Mouse (Mus musculus) forebrain, embryonic 16.5 days (tissue): ENCODE measurements around the gene Atp13a5. TPM values are rescaled to one million over a fixed set of nuclear protein-coding genes. Genes with fewer than 3 reads are reported as not detected.
A peak's percentile ranks its signal among the peaks of the same experiment; 100 is the strongest.

ENCODE experiments used
- ATAC-seq: fragments of 200-750 bp; cut with Nextera tagmentation; 2 replicates; pipeline ENCODE4 v1.8.0; 2017; ENCODE audit warnings: mild to moderate bottlenecking, moderate library complexity
- H3K27ac ChIP-seq: fragments of 300-500 bp; sonication (generic); 2 replicates; pipeline ENCODE4 v1.5.1; 2014; ENCODE audit warnings: low read length, control low read depth
- H3K27me3 ChIP-seq: fragments of 300-500 bp; sonication (generic); replicated peaks from 2 replicates; pipeline ENCODE4 v1.6.1; 2014; ENCODE audit warnings: low read length; ENCODE audit not compliant: control insufficient read depth, insufficient read depth
- H3K36me3 ChIP-seq: fragments of 300-500 bp; sonication (generic); 2 replicates; pipeline ENCODE4 v1.6.1; 2014; ENCODE audit not compliant: control insufficient read depth, insufficient read depth
- H3K4me1 ChIP-seq: fragments of 300-500 bp; sonication (generic); replicated peaks from 2 replicates; pipeline ENCODE4 v1.6.1; 2014; ENCODE audit warnings: low read length; ENCODE audit not compliant: control insufficient read depth, insufficient read depth
- H3K4me2 ChIP-seq: fragments of 300-500 bp; sonication (generic); 2 replicates; pipeline ENCODE4 v1.6.1; 2014; ENCODE audit warnings: mild to moderate bottlenecking, low read length, control low read depth
- H3K4me3 ChIP-seq: fragments of 300-500 bp; sonication (generic); replicated peaks from 2 replicates; pipeline ENCODE4 v1.5.1; 2014; ENCODE audit warnings: mild to moderate bottlenecking, low read length, control low read depth
- H3K9ac ChIP-seq: fragments of 300-500 bp; sonication (generic); replicated peaks from 2 replicates; pipeline ENCODE4 v1.6.1; 2014; ENCODE audit warnings: low read depth, low read length, control low read depth
- H3K9me3 ChIP-seq: fragments of 300-500 bp; sonication (generic); 2 replicates; pipeline ENCODE4 v1.6.1; 2016; ENCODE audit warnings: low read length; ENCODE audit not compliant: control insufficient read depth
- WGBS: fragments of 180-500 bp; shearing (Covaris S2); extraction: QIAGEN DNeasy Blood & Tissue Kit; methylation state at CpG from one replicate; pipeline ENCODE4 v1.1.7; 2014; 5-methylcytosine and 5-hydroxymethylcytosine counted together
- polyA plus RNA-seq: library from polyadenylated mRNA; unstranded; fragments of >200 nt; fragmentation: Nextera tagmentation; extraction: Ambion mirVana; gene quantifications from 2 replicates; pipeline ENCODE4 v1.2.1, GENCODE M21; 2015

Atp13a5 gene
- 1.1 and 2.6 TPM in 2 replicates for polyA plus RNA-seq

DNA sequence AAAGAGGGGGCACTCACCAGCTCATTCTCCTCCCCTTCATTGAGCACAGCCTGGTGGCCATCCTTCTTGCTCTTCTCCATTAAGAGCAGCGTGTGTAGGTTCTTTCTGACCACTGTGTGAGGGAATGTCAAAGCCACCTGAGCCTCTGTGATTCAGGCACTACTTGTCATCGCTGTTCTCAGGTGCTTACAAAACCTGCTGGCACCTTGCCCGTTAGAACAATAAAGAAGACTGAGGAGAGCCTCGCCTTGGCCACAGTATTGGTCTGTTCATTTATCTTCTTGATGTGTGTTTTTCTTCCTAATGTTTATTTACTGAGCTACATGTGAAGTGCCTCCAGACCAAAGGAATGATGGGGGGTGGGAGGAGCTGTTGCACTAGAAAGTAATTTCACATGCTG lies at the start of gene Atp13a5:
Atp13a5 (minus strand) TSS at position 275 of the 400 bp plus-strand sequence.
- H3K4me3 ChIP-seq = no peak within 1 kb of the TSS
- ATAC-seq = no peak
- 80% methylated on average over 4 of the region's 4 CpGs for WGBS
- H3K36me3 ChIP-seq = no peaks in the 10 kb centered on the region
- no peaks in the 10 kb centered on the region for H3K4me1 ChIP-seq
- H3K4me2 ChIP-seq = no peak within 1 kb of the TSS
- H3K9me3 ChIP-seq = no peaks in the 10 kb centered on the region
- no peaks in the 10 kb centered on the region for H3K27me3 ChIP-seq
- H3K27ac ChIP-seq = no peak within 1 kb of the TSS
- no peak within 1 kb of the TSS for H3K9ac ChIP-seq

DNA sequence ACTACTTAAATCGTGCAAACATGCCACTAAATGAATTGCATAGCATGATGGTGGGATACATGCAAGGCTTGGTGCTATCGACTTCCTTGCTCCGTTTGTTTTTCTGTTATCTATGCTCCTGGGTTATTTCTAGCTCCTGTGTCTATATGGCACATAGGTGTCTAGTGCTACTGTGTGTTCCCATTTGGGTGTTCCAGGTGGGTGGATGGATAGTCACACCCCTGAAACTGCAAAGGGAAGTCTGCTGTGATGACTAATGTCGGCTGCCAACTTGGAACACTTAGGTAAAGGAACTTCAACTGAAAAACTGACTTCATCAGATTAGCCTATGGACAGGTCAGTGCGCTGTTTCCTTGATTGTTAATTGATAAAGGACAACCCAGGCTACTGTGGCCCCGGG lies 36.3 kb upstream of the Atp13a5 start:
- no peak overlapping the region for H3K9ac ChIP-seq
- ATAC-seq = no peak
- WGBS = 93% methylated on average over 6 of the region's 6 CpGs

DNA sequence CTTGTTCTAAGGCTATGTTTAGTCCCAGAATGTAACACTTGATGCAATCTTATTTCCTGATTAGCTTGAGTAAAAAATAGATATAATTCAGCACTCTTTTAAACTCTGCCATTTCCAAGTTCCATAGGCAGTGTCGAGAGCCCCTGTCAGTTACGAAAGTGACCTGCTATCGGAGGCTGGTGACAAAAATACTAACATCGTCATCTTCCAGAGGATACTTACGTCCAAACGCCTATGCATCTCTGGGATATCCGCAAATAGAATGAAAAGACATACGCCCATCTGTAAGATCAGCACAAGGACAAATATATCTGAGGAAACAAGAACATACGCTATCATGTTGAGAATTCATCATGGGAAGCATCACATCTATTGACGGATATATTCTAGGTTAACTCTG lies 28.8 kb upstream of the Atp13a5 start:
- H3K27me3 ChIP-seq = no peaks in the 10 kb centered on the region
- H3K9ac ChIP-seq = no peak overlapping the region
- no peak overlapping the region for H3K27ac ChIP-seq
- no peaks in the 10 kb centered on the region for H3K4me1 ChIP-seq
- H3K4me2 ChIP-seq = no peak overlapping the region
- no peaks in the 10 kb centered on the region for H3K36me3 ChIP-seq
- H3K9me3 ChIP-seq = no peaks in the 10 kb centered on the region
- H3K4me3 ChIP-seq = no peak overlapping the region
- no peak for ATAC-seq
- 95% methylated on average over 10 of the region's 10 CpGs for WGBS

More for the DNA sequence above, 36.3 kb upstream of the Atp13a5 start:
- H3K4me3 ChIP-seq = no peak overlapping the region
- H3K27ac ChIP-seq = no peak overlapping the region
- no peaks in the 10 kb centered on the region for H3K27me3 ChIP-seq
- H3K4me1 ChIP-seq = no peaks in the 10 kb centered on the region
- H3K9me3 ChIP-seq = no peaks in the 10 kb centered on the region
- H3K36me3 ChIP-seq = no peaks in the 10 kb centered on the region
- no peak overlapping the region for H3K4me2 ChIP-seq

DNA sequence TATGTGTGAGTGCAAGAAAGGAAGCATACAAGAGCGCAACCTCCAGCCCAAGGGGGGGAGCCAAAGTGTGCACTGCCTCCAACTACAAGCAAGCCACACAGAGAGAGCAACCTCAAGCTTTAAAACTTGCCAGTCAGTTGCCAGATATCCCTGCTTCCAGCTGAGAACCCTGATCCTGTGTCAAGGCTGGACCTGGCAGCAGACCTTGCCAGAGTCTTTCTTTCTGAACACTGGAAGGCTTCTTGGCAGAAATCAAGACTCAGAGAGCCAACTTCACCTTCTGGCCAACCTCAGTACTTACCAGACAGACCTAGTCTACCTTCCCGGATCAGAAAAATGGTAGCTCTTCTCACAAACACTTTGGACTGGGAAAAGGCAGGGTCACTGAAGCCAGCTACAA lies 20.5 kb upstream of the Atp13a5 start:
- Histone ChIP-seq H3K4me1 (no peaks in the 10 kb centered on the region), H3K4me3 (no peak overlapping the region), H3K36me3 (no peaks in the 10 kb centered on the region), H3K9me3 (no peaks in the 10 kb centered on the region), H3K27me3 (no peaks in the 10 kb centered on the region), H3K27ac (no peak overlapping the region), H3K9ac (no peak overlapping the region), H3K4me2 (no peak overlapping the region)
- 91% methylated on average over 2 of the region's 2 CpGs for WGBS
- no peak for ATAC-seq

DNA sequence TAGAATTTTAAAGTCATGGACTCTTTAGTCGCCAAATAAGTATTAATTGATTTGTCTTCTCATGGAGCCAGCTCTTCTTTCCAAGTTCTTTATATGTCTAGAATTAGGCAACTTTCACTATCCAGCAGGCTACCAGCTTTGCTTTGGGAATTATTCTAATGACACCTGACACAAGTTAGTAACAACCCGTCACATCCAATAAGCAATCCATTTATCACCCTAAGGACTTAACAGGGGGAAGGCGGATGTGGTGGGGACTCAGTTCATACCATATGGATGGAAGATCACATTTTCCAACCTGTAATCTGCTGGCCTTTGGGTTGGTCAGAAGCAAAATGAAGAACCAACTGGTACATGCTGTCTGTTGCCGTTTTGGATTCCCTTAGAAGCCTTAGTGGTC lies 6.2 kb upstream of the Atp13a5 start:
- Histone ChIP-seq H3K36me3 (no peaks in the 10 kb centered on the region), H3K9me3 (no peaks in the 10 kb centered on the region), H3K4me3 (no peak overlapping the region), H3K4me1 (no peaks in the 10 kb centered on the region), H3K27ac (no peak overlapping the region), H3K27me3 (no peaks in the 10 kb centered on the region), H3K4me2 (no peak overlapping the region), H3K9ac (no peak overlapping the region)
- no peak for ATAC-seq
- 94% methylated on average over 4 of the region's 4 CpGs for WGBS

DNA sequence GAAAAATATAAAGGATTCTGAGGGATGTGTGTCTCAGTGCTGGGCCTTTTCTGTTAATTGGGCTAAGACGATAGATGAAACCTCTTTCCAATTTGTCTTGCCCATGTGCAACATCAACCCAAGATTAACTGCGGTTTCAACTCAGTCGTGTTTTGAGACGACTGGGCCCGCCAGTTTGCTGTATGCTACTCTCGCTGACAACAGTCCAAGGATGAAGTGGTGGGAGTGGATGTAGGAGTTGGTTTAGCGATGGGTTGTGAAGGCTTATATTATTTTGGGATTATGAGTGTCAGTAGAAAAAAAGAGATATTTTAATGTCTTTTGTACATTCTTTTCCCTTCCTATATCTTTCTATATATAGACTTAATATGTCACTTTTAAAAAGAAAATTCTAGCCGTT lies 3.9 kb downstream of the Atp13a5 start:
- Histone ChIP-seq H3K4me3 (no peak overlapping the region), H3K4me1 (no peaks in the 10 kb centered on the region), H3K27ac (no peak overlapping the region), H3K27me3 (no peaks in the 10 kb centered on the region), H3K4me2 (no peak overlapping the region), H3K9ac (no peak overlapping the region), H3K36me3 (no peaks in the 10 kb centered on the region), H3K9me3 (no peaks in the 10 kb centered on the region)
- 91% methylated on average over 8 of the region's 8 CpGs for WGBS
- no peak for ATAC-seq

DNA sequence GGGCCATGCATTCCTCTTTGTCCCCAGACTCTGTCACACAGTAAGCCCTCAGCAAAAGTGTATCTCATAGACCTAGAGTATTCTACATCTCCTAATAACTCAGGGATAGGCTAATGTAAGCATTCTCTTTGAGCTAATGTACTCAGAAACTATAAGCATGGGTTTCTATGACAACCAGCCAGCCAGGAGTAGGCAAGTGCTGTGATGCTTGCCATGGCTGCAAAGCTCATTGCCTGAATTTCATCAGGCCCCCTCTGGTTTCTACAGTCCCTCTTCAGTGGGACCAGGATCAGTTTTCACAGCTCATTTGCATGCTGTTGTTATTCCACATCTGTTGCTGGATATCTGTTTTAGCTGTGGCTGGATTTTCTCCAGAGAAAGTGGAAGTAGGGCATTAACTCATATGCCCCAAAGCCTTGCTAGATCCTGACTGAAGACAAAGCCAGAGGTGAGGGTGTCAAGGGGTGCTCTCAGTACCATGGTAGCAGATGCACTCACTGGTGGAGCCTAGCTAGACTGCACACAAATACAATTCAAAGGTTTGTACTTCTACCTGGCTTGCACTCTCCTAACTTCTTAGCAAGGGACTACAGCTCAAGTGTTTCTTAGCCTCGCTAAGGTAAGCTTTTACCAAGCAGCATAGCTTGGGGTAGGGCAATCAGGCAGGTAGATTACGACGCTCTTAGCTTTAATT lies 47.0 kb downstream of the Atp13a5 start:
- no peak overlapping the region for H3K9ac ChIP-seq
- 62% methylated on average over 3 of the region's 3 CpGs for WGBS
- H3K27ac ChIP-seq = peak overlapping the region; percentile 44; the same call in 1 of the 2 replicates
- no peaks in the 10 kb centered on the region for H3K9me3 ChIP-seq
- H3K4me1 ChIP-seq = peaks cover 11% of the 10 kb centered on the region
- H3K4me3 ChIP-seq = no peak overlapping the region
- H3K27me3 ChIP-seq = no peaks in the 10 kb centered on the region
- H3K4me2 ChIP-seq = no peak overlapping the region
- H3K36me3 ChIP-seq = no peaks in the 10 kb centered on the region
- peak; percentile 92 for ATAC-seq

DNA sequence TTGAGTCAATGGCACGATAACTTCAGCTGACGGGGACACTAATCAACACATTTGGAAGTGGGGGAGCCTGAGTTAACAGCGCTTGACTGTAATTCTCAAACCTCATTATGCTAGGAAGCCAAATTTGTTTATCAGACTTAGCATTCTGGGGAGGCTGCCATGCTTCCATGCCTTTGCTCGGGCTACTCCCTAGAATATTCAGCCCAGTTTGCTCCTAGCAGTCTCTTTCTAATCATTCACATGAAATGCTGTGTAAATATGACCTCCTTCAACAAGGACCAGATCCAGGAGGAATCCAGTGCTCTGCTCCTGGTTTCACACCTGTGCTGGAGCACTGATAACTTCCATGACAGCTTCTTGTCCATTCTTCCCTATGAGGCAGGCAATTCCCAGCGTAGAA lies 47.6 kb downstream of the Atp13a5 start:
- peak; percentile 40; the same call in 1 of the 2 replicates for ATAC-seq

DNA sequence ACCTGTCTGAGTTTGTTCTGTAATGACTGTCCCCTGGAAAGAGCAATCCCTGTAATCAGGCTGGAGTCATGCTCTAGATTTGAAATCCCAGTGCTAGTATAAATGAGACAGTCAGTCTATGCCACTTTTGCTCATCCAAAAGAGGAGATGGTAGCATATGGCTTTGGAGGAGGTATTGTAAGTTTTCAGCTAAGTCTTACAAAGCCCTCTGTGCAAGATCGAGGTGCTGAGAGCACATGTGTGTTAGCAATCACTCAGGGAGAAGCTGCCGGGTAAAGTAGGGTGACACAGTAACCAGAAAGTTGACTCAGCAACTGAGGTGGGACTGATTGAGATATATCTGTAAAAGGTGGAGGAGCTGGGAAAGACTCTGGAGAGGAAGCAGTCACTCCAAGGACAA lies 49.3 kb downstream of the Atp13a5 start:
- Histone ChIP-seq H3K9ac (no peak overlapping the region), H3K36me3 (no peaks in the 10 kb centered on the region), H3K27ac (no peak overlapping the region), H3K27me3 (no peaks in the 10 kb centered on the region), H3K4me2 (no peak overlapping the region), H3K9me3 (no peaks in the 10 kb centered on the region), H3K4me1 (peaks cover 11% of the 10 kb centered on the region), H3K4me3 (no peak overlapping the region)
- ATAC-seq = no peak
- 94% methylated on average over 2 of the region's 2 CpGs for WGBS

More for the DNA sequence above, 47.6 kb downstream of the Atp13a5 start:
- H3K9ac ChIP-seq = no peak overlapping the region
- WGBS = 55% methylated on average over 5 of the region's 5 CpGs
- no peak overlapping the region for H3K4me2 ChIP-seq
- H3K27ac ChIP-seq = peak overlapping the region; percentile 44; the same call in 1 of the 2 replicates
- H3K4me1 ChIP-seq = peaks cover 11% of the 10 kb centered on the region
- H3K9me3 ChIP-seq = no peaks in the 10 kb centered on the region
- H3K27me3 ChIP-seq = no peaks in the 10 kb centered on the region
- no peaks in the 10 kb centered on the region for H3K36me3 ChIP-seq
- H3K4me3 ChIP-seq = no peak overlapping the region

DNA sequence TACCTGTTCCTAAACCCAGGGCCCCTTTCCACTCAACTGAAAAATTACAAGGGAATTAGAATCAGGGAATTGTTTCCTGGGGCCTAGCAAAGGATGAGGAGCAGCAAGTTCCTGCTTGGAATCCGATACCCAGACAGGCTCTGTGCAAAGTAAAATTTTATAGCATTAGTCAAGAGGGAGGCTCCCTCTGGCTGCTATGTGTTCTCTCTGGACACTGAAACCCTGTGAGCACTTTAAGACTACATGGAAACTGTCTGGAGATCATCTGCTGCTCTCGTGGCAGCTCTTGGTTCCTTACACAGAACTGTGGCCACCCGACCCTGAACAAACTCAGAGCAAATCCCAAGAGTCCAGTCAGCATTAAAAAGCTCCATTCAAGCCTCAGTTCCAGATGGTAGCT lies 50.6 kb downstream of the Atp13a5 start:
- no peaks in the 10 kb centered on the region for H3K36me3 ChIP-seq
- H3K9me3 ChIP-seq = no peaks in the 10 kb centered on the region
- H3K4me1 ChIP-seq = peaks cover 11% of the 10 kb centered on the region
- H3K27me3 ChIP-seq = no peaks in the 10 kb centered on the region
- no peak overlapping the region for H3K27ac ChIP-seq
- WGBS = 58% methylated on average over 3 of the region's 3 CpGs
- H3K9ac ChIP-seq = no peak overlapping the region
- ATAC-seq = no peak
- H3K4me2 ChIP-seq = no peak overlapping the region
- H3K4me3 ChIP-seq = no peak overlapping the region
